Mouse (Mus musculus) CD4-positive, CD25-positive, alpha-beta regulatory T cell (primary cell): ENCODE data around the gene Sgpp1. TPM values are rescaled to one million over a fixed set of nuclear protein-coding genes. Genes with fewer than 3 reads are reported as not detected.

Source experiments
- polyA plus RNA-seq: library from polyadenylated mRNA; unstranded; fragments of 100-300 nt; shearing (Covaris generic); gene quantifications from one replicate; pipeline ENCODE4 v1.2.1, GENCODE M21; 2017

Sgpp1 gene
- 130 TPM for polyA plus RNA-seq

GRCm38 (mm10) chr12:75735246-75736200 lies at the start of gene Sgpp1:
Gene Sgpp1 (minus strand): TSS chr12:75735729.

GRCm38 (mm10) chr12:75669258-75670106 lies 66.0 kb downstream of the Sgpp1 start, which contains the start of gene Wdr89:
Gene Wdr89 (minus strand): TSS chr12:75669537.

Other genes starting within 250 kb of the Sgpp1 start
- gene Ppp2r5e, start 139.5 kb downstream of the Sgpp1 start, polyA plus RNA-seq = 36.7 TPM
- gene Wdr89, start 66.2 kb downstream of the Sgpp1 start, polyA plus RNA-seq = 15.4 TPM
- gene Syne2, start 82.4 kb upstream of the Sgpp1 start, polyA plus RNA-seq = 8.5 TPM